Mouse (Mus musculus): ENCODE results near the gene Hist2h2bb. TPM values are rescaled to one million over a fixed set of nuclear protein-coding genes. Genes with fewer than 3 reads are reported as not detected.
"Not testable (repeated sequence)": the region's sequence is repeated elsewhere in the genome, so short reads cannot be mapped to it uniquely, and the experiment has no call there.

Hist2h2bb gene
- total and polyA plus RNA-seq, 2 experiments from 2014 or later: 1.4 to 397 TPM

GRCm38 (mm10) chr3:96234914-96235313 lies 34.6 kb upstream of the Hist2h2bb start:
- H3K9me3 ChIP-seq (ENCODE audit: low read length): no peaks in the 10 kb centered on the region
- 89% methylated on average over 2 of the region's 2 CpGs for WGBS

GRCm38 (mm10) chr3:96235836-96236235 lies 33.7 kb upstream of the Hist2h2bb start:
- no peak overlapping the region for H3K4me3 ChIP-seq (ENCODE audit: low read length)
- H3K9me3 ChIP-seq (ENCODE audit: low read length): no peaks in the 10 kb centered on the region
- 57% methylated on average over 3 of the region's 3 CpGs for WGBS
- H3K4me2 ChIP-seq (ENCODE audit: low read depth, low read length): no peak overlapping the region
- ATAC-seq (no peak), DNase-seq (ENCODE audit: low spot score) (no peak)
- no peaks in the 10 kb centered on the region for H3K4me1 ChIP-seq (ENCODE audit: insufficient read depth, low read length)
- no peak for TF ChIP-seq CTCF (IDR thresholded peaks at IDR 0.05; ENCODE audit: low read depth)
- H3K9ac ChIP-seq (replicated peaks; ENCODE audit: low read length): no peak overlapping the region
- H3K27ac ChIP-seq: no peak overlapping the region
- H3K27me3 ChIP-seq (ENCODE audit: insufficient read depth, low read length): no peaks in the 10 kb centered on the region
- no peaks in the 10 kb centered on the region for H3K36me3 ChIP-seq (ENCODE audit: insufficient read depth, low read length)

More at GRCm38 (mm10) chr3:96234914-96235313, 34.6 kb upstream of the Hist2h2bb start:
- peak; percentile 8; the same call in 1 of the 2 replicates for TF ChIP-seq CTCF (IDR thresholded peaks at IDR 0.05; ENCODE audit: low read depth)
- H3K4me3 ChIP-seq (ENCODE audit: low read length): no peak overlapping the region
- H3K27me3 ChIP-seq (ENCODE audit: insufficient read depth, low read length): no peaks in the 10 kb centered on the region
- no peaks in the 10 kb centered on the region for H3K36me3 ChIP-seq (ENCODE audit: insufficient read depth, low read length)
- no peak for DNase-seq (ENCODE audit: low spot score)
- ATAC-seq: no peak
- H3K4me2 ChIP-seq (ENCODE audit: low read depth, low read length): no peak overlapping the region
- H3K27ac ChIP-seq: no peak overlapping the region
- no peak overlapping the region for H3K9ac ChIP-seq (replicated peaks; ENCODE audit: low read length)
- H3K4me1 ChIP-seq (ENCODE audit: insufficient read depth, low read length): no peaks in the 10 kb centered on the region

- Histone ChIP-seq H3K36me3 (ENCODE audit: insufficient read depth, low read length) (no peaks in the 10 kb centered on the region), H3K27me3 (ENCODE audit: insufficient read depth, low read length) (no peaks in the 10 kb centered on the region), H3K9ac (replicated peaks; ENCODE audit: low read length) (no peak overlapping the region), H3K9me3 (ENCODE audit: low read length) (no peaks in the 10 kb centered on the region), H3K4me1 (ENCODE audit: insufficient read depth, low read length) (no peaks in the 10 kb centered on the region), H3K27ac (no peak overlapping the region), H3K4me2 (ENCODE audit: low read depth, low read length) (peak overlapping the region; percentile 52), H3K4me3 (ENCODE audit: low read length) (no peak overlapping the region)
- TF ChIP-seq CTCF (IDR thresholded peaks at IDR 0.05; ENCODE audit: low read depth): no peak
- ATAC-seq (no peak), DNase-seq (ENCODE audit: low spot score) (no peak)
- 79% methylated on average over 4 of the region's 4 CpGs for WGBS
Measured at GRCm38 (mm10) chr3:96236834-96237334, 32.7 kb upstream of the Hist2h2bb start.

- H3K4me2 ChIP-seq (ENCODE audit: low read depth, low read length): peak overlapping the region; percentile 52
- WGBS: 30% methylated on average over 7 of the region's 7 CpGs
Measured at GRCm38 (mm10) chr3:96237335-96237903, 32.1 kb upstream of the Hist2h2bb start.

GRCm38 (mm10) chr3:96237904-96238511 lies 31.5 kb upstream of the Hist2h2bb start:
- Histone ChIP-seq H3K27ac (no peak overlapping the region), H3K4me3 (ENCODE audit: low read length) (peak overlapping the region; percentile 35), H3K9ac (replicated peaks; ENCODE audit: low read length) (peak overlapping the region; percentile 51), H3K9me3 (ENCODE audit: low read length) (no peaks in the 10 kb centered on the region), H3K27me3 (ENCODE audit: insufficient read depth, low read length) (no peaks in the 10 kb centered on the region), H3K4me1 (ENCODE audit: insufficient read depth, low read length) (no peaks in the 10 kb centered on the region), H3K4me2 (ENCODE audit: low read depth, low read length) (peak overlapping the region; percentile 52), H3K36me3 (ENCODE audit: insufficient read depth, low read length) (no peaks in the 10 kb centered on the region)
- ATAC-seq: no peak
- TF ChIP-seq CTCF (IDR thresholded peaks at IDR 0.05; ENCODE audit: low read depth): no peak
- WGBS: 4% methylated on average over 12 of the region's 12 CpGs
- peak; percentile 22 for DNase-seq (ENCODE audit: low spot score)

More at GRCm38 (mm10) chr3:96237335-96237903, 32.1 kb upstream of the Hist2h2bb start:
- Histone ChIP-seq H3K27me3 (ENCODE audit: insufficient read depth, low read length) (no peaks in the 10 kb centered on the region), H3K4me1 (ENCODE audit: insufficient read depth, low read length) (no peaks in the 10 kb centered on the region), H3K9ac (replicated peaks; ENCODE audit: low read length) (no peak overlapping the region), H3K4me3 (ENCODE audit: low read length) (peak overlapping the region; percentile 35), H3K36me3 (ENCODE audit: insufficient read depth, low read length) (no peaks in the 10 kb centered on the region), H3K27ac (no peak overlapping the region), H3K9me3 (ENCODE audit: low read length) (no peaks in the 10 kb centered on the region)
- ATAC-seq (no peak), DNase-seq (ENCODE audit: low spot score) (peak; percentile 7)
- TF ChIP-seq CTCF (IDR thresholded peaks at IDR 0.05; ENCODE audit: low read depth): no peak

GRCm38 (mm10) chr3:96238954-96239793 lies 30.4 kb upstream of the Hist2h2bb start, which contains the start of gene Hist2h3c2:
Gene Hist2h3c2 (minus strand): TSS chr3:96239127.
- H3K36me3 ChIP-seq (ENCODE audit: insufficient read depth, low read length); H3K9me3 ChIP-seq (ENCODE audit: low read length); H3K4me1 ChIP-seq (ENCODE audit: insufficient read depth, low read length); DNase-seq (ENCODE audit: low spot score); H3K27me3 ChIP-seq (ENCODE audit: insufficient read depth, low read length): not testable (repeated sequence)
- ATAC-seq: peak; percentile 94
- Histone ChIP-seq H3K4me3 (ENCODE audit: low read length) (peak within 1 kb of the TSS; percentile 35), H3K4me2 (ENCODE audit: low read depth, low read length) (peak within 1 kb of the TSS; percentile 52), H3K27ac (peak within 1 kb of the TSS; percentile 64; the same call in 1 of the 2 replicates), H3K9ac (replicated peaks; ENCODE audit: low read length) (peak within 1 kb of the TSS; percentile 51)
- WGBS: 0% methylated on average over 12 of the region's 68 CpGs

- 7% methylated on average over 12 of the region's 85 CpGs for WGBS
- peak within 1 kb of the TSS; percentile 40; the same call in 1 of the 2 replicates for H3K9ac ChIP-seq (replicated peaks; ENCODE audit: low read length)
- peak within 1 kb of the TSS; percentile 72 for H3K27ac ChIP-seq
- H3K36me3 ChIP-seq (ENCODE audit: insufficient read depth, low read length); H3K27me3 ChIP-seq (ENCODE audit: insufficient read depth, low read length); H3K9me3 ChIP-seq (ENCODE audit: low read length); H3K4me1 ChIP-seq (ENCODE audit: insufficient read depth, low read length): not testable (repeated sequence)
- ATAC-seq (peak; percentile 92), DNase-seq (ENCODE audit: low spot score) (peak; percentile 79)
- peak within 1 kb of the TSS; percentile 29 for H3K4me3 ChIP-seq (ENCODE audit: low read length)
- peak within 1 kb of the TSS; percentile 53 for H3K4me2 ChIP-seq (ENCODE audit: low read depth, low read length)
Measured at GRCm38 (mm10) chr3:96239949-96240798, 29.4 kb upstream of the Hist2h2bb start, which contains the start of gene Hist2h2aa2. Gene Hist2h2aa2 (minus strand): TSS chr3:96240276.
